Mouse (Mus musculus) urinary bladder, adult 2 months (tissue): ENCODE measurements at regions not wholly inside any gene's neighbourhood (a gene's known extent, or its start where the extent isn't known, plus 50 kb on each side); places are given as distances from the start of the nearest gene placed in this dataset.

Experiments used
- DNase-seq: peaks from one replicate; pipeline ENCODE4 v3.0.0; 2022; ENCODE audit warnings: low spot score

GRCm38 (mm10) chr10:37716946-37717345 is 578.2 kb upstream of the Marcks start:
- no peak for DNase-seq

GRCm38 (mm10) chr10:37711459-37711858 is 572.7 kb upstream of the Marcks start:
- no peak for DNase-seq

- DNase-seq, result no peak
Observed at GRCm38 (mm10) chr10:37694041-37694690, 555.4 kb upstream of the Marcks start.

- DNase-seq, result no peak
Observed at GRCm38 (mm10) chr10:37692851-37693250, 554.1 kb upstream of the Marcks start.

- no peak for DNase-seq
Observed at GRCm38 (mm10) chr10:37691939-37692338, 553.2 kb upstream of the Marcks start.

- DNase-seq, result no peak
Observed at GRCm38 (mm10) chr10:37683101-37683500, 544.4 kb upstream of the Marcks start.

GRCm38 (mm10) chr10:37680601-37681000 is 541.9 kb upstream of the Marcks start:
- no peak for DNase-seq

GRCm38 (mm10) chr10:37677826-37678225 is 539.1 kb upstream of the Marcks start:
- no peak for DNase-seq

- no peak for DNase-seq
Observed at GRCm38 (mm10) chr10:37668827-37669226, 530.1 kb upstream of the Marcks start.

GRCm38 (mm10) chr10:37667031-37667745 is 528.5 kb upstream of the Marcks start:
- DNase-seq, result no peak

- DNase-seq, result no peak
Observed at GRCm38 (mm10) chr10:37666535-37666934, 527.8 kb upstream of the Marcks start.

GRCm38 (mm10) chr10:37637001-37637562 is 498.4 kb upstream of the Marcks start:
- no peak for DNase-seq

- no peak for DNase-seq
Observed at GRCm38 (mm10) chr10:37636421-37636820, 497.7 kb upstream of the Marcks start.

- DNase-seq, result no peak
Observed at GRCm38 (mm10) chr10:37630403-37630802, 491.7 kb upstream of the Marcks start.

- no peak for DNase-seq
Observed at GRCm38 (mm10) chr10:37627900-37628299, 489.2 kb upstream of the Marcks start.

- no peak for DNase-seq
Observed at GRCm38 (mm10) chr10:37626758-37627201, 488.1 kb upstream of the Marcks start.

- DNase-seq, result no peak
Observed at GRCm38 (mm10) chr10:37625972-37626757, 487.4 kb upstream of the Marcks start.

- no peak for DNase-seq
Observed at GRCm38 (mm10) chr10:37623041-37623440, 484.3 kb upstream of the Marcks start.

- DNase-seq, result no peak
Observed at GRCm38 (mm10) chr10:37618606-37619005, 479.9 kb upstream of the Marcks start.

- DNase-seq, result no peak
Observed at GRCm38 (mm10) chr10:37617708-37618300, 479.1 kb upstream of the Marcks start.

- DNase-seq, result no peak
Observed at GRCm38 (mm10) chr10:37615926-37616691, 477.4 kb upstream of the Marcks start.
